Mouse (Mus musculus) heart, postnatal 0 days (tissue): ENCODE data around the gene B3galt2.

Source experiments
- CTCF ChIP-seq: IDR thresholded peaks from 2 replicates; pipeline ENCODE4 v1.5.1; 2016; ENCODE audit warnings: antibody characterized with exemption, control low read depth, low read depth
- EP300 ChIP-seq: IDR thresholded peaks from 2 replicates; pipeline ENCODE4 v1.6.1; 2016; ENCODE audit warnings: antibody characterized with exemption, low read depth

DNA sequence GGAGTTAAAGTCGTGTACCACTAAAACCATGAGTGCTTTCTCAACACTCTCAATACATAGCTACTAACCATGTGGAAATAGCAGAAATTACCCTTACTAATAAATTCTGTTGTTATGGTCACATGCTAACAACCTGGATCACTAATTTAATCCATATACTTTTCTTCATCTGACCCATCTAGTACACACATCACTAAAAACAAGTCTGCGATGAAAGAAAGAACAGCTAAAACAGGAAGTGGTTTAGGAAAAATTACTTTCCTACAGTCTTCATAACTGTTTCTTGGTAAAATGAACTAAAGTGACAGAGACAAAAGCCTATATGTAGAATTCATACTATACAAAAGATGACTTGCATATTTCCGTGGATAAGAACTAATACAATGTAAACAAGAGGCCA, 13.2 kb downstream of the B3galt2 start:
- TF ChIP-seq CTCF (no peak), EP300 (no peak)
